Mouse (Mus musculus) left cerebral cortex, postnatal 25 days (tissue): ENCODE measurements around the gene Irf1. TPM values are rescaled to one million over a fixed set of nuclear protein-coding genes. Genes with fewer than 3 reads are reported as not detected.
A peak's percentile ranks its signal among the peaks of the same experiment; 100 is the strongest.

Experiments used
- DNase-seq, 2 experiments: peaks; one replicate each; pipeline ENCODE4 v3.0.0; 2022; ENCODE audit warnings: low spot score in 2 of 2, mixed read lengths in 1 of 2
- intact Hi-C: fragments of 180-260 bp; cut with DNase I; formaldehyde crosslinking; loops from one replicate; pipeline ENCODE4 v1.15.1; 2025
- total RNA-seq, 2 experiments: library from RNA; stranded (reverse); gene quantifications; 2 replicates each; pipeline ENCODE4 v1.2.3; 2021

The Irf1 gene
- total RNA-seq, 2 experiments from 2014 or later, result 5.9 to 6.8 TPM

DNA sequence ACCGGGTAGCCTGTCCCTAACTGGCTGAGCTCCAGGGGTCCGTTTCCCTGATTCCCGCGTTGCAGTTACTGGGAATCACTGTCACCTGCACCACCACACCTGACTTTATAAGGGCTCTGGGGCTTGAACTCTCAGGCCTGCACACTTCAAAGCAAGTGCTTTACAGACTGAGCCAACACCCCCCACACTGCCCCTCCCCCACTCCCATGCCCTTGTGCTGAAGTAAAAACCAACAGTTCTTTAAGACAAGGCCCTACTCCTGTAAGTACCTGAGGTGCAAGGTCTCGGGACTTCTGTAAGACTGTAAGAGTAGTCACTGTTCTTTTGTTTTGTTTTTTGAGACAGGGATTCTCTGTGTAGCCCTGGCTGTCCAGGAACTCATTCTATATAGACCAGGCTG lies 8.6 kb downstream of the Irf1 start:
- intact Hi-C loops, result no loop called here
- no peak for DNase-seq

DNA sequence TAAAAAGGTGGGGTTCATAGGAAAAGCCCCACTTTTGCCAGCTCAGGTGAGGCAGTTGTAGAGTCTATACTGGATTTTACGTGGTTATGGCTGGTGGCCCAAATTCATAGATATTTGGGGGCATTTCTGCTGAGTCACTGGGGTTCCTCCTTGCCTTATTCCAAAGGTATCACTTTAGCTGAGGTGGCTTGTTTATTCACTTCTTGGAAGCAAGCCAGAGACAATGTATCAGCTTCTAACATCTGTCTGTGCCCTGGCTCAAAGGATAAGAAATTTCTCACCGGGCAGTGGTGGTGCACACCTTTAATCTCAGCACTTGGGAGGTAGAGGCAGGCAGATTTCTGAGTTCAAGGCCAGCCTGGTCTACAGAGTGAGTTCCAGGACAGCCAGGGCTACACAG lies 10.0 kb downstream of the Irf1 start:
- no peak for DNase-seq
- intact Hi-C loops, result no loop called here

DNA sequence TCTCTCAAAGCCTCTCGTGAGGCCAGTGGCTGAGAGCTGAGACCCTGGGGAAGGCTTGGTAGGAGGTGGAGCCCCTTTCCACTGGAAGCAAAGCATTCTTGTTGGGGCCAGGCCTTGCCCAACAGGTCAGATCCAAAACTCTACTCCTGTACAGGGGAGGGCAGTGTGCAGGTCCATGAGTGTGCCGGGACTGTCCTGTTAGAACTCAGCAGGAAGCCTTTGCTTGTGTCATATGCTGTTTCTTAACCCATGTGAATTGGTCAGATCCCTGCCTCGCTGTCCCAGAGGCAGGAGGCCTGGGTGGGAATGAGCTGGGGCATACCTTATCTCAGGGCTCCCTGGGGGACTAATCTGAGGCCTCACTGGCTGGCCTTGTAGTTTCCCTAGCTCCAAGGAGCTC lies 10.4 kb downstream of the Irf1 start:
- no peak for DNase-seq
- intact Hi-C loops, result no loop called here

DNA sequence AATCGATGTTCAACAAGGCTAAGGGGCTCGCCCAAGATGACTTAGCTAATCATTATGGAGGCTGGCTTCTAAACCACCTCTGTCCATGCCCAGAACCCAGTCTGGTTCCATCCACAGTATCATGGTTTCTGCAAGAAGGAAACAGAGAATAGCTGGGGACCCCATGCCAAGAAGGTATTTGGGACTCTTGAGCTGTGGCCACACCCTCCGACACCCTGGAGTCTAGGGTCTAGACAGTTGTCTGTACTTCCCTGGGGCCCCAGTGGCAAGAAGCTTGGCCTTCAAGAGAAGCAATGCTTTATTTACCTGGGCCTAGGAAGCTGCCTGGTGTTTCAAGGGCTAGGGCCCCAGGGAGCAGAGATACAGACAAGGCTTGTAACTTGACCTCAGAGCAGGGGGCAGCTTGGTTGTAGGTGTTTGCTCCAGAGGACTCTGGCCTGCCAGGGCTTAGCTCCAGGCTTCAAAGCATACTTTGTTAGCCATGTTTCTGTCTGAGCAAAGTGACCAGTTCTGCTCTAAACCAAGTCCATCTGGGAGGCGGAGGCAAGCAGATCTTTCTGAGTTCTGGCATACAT lies 11.5 kb downstream of the Irf1 start:
- intact Hi-C loops, result no loop called here

DNA sequence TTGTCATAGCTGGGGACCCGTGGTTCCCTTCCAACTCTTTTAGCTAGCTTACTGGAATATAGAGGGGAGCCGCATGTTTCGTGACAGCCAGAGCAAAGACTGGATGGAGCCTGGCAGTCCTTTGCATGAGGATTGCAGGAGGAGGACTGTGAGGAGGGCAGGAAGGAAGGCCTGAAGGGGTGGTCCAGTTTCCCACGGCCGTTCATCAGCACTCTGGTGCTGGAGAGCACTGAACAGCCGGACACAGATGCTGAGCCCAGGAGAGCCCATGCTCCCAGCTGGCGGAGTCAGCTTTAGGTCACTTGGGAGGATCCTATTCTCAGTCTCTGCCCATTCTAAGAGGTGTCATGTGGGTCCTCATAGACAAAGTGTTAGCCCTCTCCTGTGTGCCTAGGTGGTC lies 12.2 kb downstream of the Irf1 start:
- DNase-seq, result no peak
- intact Hi-C loops, result no loop called here

More for the DNA sequence above, 11.5 kb downstream of the Irf1 start:
- DNase-seq, result no peak

DNA sequence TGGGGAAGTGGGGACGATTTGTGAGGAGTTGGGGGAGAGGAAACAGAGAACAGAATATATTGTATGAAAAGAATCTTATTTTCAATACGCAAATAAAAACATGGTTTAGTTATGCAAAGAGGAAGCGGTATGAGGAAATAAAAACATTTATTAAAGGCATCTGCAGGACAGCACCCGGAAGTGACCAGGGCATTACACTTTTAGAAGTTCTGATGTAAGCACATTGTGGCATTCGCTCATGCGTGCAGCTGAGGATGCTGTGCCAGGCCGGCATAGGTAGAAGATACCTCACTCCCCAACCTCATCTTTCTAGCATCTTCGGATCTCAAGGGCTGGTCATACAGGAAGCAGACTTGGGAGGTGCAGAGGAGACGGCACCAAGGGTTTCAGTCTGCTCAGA lies 13.5 kb downstream of the Irf1 start:
- no peak for DNase-seq
- intact Hi-C loops, result no loop called here

DNA sequence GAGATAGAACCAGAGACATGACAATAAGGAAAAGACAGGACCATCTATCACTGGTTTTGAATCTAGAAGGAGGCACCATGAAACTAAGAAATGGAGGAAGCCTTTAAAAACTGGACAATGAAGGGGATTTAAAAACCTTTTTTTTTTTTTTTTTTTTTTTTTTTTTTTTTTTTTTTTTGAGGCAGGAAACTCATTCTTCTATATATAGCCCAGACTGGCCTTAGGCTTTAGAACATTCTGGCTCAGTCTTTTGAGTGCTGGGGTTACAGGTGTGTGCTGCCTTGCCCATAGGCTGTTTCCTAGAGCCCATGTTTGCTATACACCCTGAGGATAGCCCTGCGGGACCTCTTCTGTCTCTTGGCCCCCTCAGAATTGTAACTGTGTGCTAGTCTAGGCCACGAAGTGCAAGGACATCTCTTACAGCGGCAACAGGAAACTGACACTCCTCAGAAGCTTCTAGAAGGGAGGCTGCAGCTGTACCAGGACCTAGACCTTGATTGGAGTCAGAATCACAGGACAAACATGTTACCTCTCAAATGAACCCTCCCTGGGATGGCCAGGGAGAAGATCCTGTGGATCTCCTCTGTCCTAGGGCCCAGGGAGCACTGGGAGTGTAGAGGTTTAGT lies 15.6 kb downstream of the Irf1 start:
- no peak for DNase-seq
- intact Hi-C loops, result no loop called here

DNA sequence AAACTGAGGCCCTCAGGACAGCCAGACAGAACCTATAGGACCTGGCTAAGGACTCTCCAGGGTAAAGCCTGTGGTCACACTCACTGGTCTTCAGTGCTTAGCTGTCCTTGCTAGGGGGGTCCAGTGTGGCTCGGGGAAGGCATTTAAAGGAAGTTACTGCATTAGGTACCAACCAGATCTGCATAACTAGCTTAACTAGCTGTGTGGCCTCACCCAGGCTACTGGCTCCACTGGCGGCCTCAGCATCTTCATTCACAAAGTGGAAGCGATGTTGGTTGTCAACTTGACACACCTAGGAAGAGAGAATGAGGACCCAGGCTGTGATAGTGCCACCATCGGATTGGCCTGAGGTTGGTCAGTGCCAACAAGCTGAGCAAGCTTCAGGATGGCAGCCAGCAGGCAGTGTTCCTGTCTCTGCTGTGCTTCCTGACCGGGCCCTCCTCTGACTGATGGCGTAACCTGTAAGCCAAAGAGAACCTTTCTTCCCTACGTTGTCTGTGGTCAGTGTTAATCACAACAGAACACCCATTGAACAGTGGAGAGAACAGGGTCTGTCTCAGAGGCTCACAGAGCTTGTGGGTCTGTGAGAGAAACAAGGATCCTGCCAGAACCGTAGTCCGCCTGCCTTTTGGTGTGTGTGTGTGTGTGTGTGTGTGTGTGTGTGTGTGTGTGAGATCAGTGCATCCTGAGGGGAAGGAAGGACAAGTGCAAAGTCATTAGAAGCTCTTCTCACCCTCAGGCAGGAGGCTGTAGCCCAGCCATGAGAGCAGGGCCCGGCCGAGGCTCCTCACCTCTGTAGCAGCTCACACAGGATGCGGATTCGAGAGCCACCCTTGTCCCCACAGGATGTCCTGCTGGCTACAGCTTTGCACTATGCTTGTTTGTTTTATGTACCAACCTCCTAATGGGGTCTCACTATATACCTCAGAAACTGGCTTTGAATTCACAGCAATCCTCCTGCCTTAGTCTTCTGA lies 16.5 kb downstream of the Irf1 start:
- intact Hi-C loops, result no loop called here
- no peak for DNase-seq

DNA sequence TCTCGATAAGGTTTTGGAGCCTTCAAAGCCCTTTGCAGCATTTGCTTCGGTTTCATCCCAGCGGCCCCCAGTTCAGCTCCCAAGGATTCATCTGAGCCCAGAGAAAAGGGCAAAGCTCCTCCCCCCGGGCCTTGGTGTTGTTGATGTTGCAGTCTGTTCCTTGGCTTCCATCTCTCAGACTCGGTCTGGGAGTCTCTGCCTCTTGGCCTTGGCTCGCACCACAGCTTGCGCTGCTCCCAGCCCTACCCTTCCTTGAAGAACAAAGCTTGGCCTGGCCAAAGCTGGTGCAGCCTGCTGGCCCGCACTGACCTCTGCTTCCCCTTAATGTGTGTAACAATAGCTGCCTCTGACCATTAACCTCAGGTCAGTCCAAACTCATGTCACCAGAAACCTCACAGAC lies 18.4 kb downstream of the Irf1 start:
- intact Hi-C loops, result no loop called here
- no peak for DNase-seq

DNA sequence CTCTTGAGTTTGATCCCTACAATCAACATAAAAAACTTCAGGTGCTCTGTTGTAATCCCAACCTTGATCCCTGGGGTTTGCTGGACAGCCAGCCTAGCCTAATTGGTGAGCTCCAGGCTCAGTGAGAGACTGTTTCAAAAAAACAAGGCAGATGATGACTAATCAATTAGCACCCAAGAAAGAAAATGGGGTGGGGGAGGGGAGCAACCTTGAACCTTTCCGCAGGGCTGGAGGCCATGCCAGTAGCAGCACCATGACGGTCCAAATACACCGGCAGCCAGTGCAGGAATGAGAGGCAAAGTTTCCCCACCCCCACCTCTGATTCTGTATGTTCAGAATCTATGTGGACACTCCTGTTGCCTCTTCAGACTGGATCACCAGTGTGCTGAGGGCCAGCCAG lies 19.5 kb downstream of the Irf1 start:
- intact Hi-C loops, result no loop called here
- no peak for DNase-seq

DNA sequence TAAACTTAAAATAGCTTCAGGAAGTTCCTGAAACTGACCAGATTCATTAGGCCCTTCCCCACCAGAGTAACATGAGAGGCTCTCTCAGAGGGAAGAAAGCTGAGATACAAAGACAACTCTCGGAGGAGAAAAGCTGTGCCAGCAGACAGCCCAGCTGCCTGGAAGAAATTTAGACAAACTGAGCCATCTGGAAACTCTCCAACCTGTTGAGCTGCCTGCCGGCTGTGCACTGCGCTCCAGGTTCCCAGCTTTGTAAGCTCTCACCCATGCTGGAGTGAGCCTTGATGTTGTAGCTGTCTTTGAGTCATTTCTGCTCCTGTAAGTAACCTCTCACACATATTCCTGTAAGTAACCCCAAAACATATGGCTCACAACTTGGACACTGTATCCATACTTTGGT lies 23.2 kb downstream of the Irf1 start:
- intact Hi-C loops, result no loop called here

DNA sequence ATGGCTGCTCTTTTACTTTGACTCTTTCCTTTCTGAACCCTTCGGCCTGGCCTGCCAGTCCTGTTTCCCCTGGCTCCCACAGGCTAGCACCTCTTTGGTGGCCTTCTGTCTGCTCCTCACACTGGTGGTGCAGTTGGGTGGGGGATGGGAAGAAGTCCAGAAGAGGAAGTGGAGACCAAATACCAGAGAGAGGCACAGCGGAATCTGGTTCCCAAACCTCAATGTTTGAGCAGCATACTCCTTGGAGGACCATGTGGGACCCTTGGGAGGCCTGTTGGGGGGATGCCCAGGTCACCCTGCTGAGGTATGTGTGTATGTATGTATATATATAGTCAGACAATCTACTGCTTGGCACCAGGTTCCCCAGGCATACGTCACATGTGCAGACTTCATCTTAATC lies 24.2 kb downstream of the Irf1 start:
- intact Hi-C loops, result no loop called here
- DNase-seq, result peak in 1 of 2 experiments; percentile 21

More for the DNA sequence above, 23.2 kb downstream of the Irf1 start:
- DNase-seq, result peak; percentile 29 to 82

DNA sequence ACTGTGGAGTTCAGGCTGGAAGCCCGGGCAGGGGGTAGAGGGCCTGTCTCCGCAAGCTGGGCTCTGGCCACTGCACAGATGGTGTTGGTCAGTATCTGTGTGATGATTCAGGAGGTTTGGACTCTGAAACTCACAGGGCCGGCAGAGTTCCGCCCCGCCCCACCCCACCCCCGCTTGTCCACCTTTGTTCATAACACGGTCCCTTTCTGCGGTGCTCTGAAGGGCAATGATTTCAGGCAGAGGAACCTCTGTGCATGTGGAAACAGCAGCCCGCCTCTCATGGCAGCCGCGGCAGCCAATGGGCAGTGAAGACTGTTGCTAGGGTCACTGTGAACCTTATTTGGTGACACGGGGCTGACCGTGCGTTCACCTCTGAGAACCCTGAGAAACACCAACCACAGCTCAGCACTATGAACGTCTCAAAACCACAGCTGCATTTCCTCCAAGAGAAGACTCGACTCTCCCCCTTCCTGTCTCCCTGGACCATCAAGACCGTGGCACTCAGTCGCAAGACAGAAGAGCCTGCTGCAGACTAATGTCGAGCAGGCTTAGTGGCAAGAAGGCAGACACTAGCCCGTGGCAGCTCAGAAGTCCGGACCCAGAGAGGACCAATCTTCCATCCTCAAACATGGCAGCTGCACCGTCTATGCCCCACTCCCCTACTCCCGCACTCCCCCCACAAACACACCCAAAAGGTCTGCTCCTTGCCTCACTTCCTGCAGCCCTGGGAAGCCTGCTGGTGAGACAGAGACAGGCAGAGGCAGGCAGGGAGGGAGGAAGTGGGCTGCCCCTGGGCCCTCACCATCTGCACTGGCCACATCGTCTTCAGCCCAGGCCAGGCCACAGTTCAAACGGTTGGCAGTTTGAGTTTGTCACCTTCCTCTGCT lies 25.1 kb downstream of the Irf1 start:
- intact Hi-C loops, result no loop called here
- no peak for DNase-seq

DNA sequence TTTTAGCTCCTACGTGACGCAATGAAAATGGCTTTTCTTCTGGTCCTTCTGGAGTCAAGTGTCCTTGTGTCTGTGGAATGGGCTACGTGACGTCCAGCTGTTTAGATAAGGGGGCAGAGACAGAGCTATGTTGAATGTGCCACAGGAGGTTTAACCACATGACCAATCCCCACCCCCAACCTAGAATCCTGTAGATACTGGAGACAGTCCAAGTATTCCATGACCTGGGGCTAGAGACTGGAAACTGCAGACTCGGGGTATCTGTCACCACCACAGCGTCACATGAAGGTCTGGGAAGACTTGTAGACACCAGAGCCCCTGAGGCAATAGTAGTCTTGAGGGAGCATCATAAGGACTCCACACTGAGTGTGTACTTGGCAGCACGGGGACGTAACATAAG lies 26.0 kb downstream of the Irf1 start:
- DNase-seq, result no peak
- intact Hi-C loops, result no loop called here

DNA sequence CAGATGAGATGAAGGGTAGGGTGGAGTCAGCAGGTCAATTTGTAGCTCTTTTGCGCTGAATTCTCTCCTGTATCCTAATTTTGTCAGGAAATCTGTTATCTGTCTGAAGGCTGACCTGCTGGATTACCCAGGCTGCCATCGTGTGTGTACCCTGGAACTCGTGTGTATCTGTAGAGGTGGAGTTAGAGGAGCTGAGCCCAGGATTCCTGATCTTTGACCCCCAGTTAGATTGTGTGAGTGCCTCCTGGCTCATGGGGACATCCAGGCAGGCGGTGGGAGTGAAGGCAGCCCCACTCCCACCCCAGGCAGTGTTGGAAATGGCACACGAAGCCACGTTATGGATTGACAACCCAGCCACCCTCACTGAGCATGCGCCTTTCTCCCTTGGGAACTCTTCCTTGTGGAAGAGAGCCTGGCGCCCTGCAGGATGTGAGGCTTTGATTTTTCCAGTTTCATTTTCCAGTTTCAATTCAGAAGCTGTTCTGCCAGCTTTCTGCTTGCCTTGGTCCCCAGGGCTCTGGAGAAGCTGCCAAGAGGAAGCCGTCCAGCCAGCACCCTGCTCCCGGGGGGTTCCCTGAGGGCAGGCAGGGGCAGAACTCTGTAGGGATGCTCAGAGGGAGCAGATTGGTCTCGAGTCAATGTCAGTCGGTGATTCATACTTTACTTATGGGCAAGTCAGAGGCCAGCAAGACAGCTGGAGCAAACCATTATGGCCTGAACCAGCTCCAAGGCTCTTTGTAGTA lies 26.8 kb downstream of the Irf1 start:
- intact Hi-C loops, result no loop called here
- DNase-seq, result peak; percentile 8 to 22

DNA sequence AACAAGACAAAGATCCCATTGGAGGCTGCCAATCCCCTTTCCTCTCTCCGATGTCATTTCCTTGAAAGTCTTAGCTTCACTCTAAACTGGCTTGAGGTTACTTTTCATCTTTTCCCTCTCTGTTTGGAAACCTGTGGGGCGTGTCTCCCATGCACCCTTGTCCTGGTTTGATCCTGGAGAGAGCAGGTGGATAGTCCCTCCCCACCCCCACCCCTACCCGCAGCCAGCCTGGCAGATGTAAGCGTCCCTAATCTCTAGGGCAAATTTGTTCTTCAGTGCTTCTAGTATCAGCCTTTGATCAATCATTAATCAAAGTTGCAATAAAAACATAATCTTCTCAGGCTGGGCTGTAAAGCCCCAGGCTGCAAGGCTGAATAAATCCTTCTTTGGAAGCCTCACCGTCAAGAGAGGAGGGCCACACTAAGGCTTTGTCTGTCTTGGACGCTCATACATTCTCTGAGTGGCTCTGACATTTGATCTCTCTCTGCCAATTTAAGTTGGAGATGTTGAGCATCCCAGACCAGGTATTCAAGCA lies 27.6 kb downstream of the Irf1 start:
- DNase-seq, result no peak
- intact Hi-C loops, result no loop called here

DNA sequence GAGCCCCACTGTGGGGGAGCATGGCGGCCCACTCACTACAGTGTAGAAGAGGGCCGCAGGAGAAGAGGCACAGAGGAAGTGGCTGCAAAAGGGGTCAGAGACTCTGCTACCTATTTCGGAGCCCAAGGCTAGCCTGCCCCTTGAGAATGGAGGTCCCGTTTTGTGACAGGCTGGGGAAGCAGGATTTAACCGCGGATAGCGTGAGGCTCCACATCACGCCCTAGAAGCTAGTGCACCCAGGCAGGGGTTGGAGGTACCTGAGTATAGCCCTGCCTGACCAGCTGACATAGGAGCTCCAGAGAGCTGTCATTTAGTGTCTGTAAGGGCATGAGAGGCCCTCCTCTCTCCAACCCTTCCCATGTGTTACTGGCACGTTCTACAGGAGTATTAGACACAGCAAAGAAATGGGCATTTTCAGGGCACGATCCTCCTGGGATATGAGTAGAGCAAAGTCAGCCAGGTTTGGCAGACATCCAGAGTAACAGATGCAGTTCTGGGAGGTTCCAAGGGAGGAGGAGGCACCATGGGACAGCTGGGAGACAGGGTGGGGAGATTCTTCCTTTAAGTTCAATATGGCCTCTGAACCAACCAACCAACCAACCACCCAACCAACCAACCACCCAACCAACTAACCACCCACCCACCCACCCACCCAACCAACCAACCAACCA lies 28.4 kb downstream of the Irf1 start:
- no peak for DNase-seq
- intact Hi-C loops, result no loop called here

DNA sequence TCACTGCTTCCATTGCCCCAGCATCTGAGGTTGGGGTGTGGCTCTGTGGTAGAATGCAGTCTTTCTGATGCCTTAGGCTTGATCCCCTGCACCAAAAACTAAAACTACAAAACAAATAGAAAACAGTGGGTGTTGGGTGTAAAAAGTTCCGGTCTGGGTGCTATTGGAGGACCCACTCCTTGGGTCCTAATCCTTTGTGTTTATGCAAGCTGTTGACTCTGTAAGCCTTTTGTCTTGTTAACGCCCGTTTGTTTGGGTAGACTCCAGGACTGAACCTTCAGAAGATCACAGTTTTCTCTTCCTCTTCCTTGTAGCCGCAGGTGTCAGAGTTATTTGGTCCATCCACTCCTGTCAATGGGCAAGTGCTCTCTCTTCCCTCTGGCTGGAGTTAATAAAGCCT lies 30.2 kb downstream of the Irf1 start:
- intact Hi-C loops, result no loop called here
- DNase-seq, result no peak
